Mouse (Mus musculus) left cerebral cortex, postnatal 10 days (tissue): Measurements from ENCODE around the gene Vangl1. TPM values are rescaled to one million over a fixed set of nuclear protein-coding genes. Genes with fewer than 3 reads are reported as not detected.

ENCODE experiments used
- DNase-seq, 2 experiments: peaks; one replicate each; pipeline ENCODE4 v3.0.0; 2021 to 2022; ENCODE audit warnings: low spot score in 2 of 2, mixed read lengths in 1 of 2; ENCODE audit errors: extremely low spot score in 1 of 2
- intact Hi-C: fragments of 180-260 bp; cut with DNase I; formaldehyde crosslinking; loops from one replicate; pipeline ENCODE4 v1.15.1; 2025
- total RNA-seq, 2 experiments: library from RNA; stranded (reverse); gene quantifications; 2 replicates each; pipeline ENCODE4 v1.2.3; 2021

Vangl1 gene
- total RNA-seq, 2 experiments from 2014 or later = 2.9 to 7.9 TPM

- intact Hi-C loops = no loop called here
- no peak for DNase-seq
Observed at GRCm38 (mm10) chr3:102127114-102127513, 77.4 kb downstream of the Vangl1 start.

GRCm38 (mm10) chr3:102125546-102125945 is 78.9 kb downstream of the Vangl1 start:
- intact Hi-C loops = no loop called here
- no peak for DNase-seq

DNA sequence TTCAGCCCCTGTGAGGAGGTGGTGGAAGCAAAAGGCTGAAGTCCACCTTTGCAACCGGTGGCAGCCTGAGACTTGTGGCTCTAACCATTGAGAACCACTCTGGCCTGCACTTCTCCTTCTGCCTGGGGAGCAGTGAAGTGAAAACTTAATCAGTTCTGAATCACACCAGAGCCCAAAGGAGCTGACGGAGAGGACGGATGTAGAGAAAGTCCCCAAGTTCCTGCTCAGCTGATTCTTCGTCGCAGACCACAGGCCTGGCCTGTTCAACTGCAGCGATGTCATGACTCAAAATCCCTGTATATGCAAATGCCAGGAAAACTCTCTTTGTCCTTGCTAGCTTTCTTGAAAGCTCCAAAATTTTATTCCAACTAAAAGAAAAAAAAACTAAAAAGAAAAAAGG is 80.8 kb downstream of the Vangl1 start:
- no peak for DNase-seq
- intact Hi-C loops = no loop called here

DNA sequence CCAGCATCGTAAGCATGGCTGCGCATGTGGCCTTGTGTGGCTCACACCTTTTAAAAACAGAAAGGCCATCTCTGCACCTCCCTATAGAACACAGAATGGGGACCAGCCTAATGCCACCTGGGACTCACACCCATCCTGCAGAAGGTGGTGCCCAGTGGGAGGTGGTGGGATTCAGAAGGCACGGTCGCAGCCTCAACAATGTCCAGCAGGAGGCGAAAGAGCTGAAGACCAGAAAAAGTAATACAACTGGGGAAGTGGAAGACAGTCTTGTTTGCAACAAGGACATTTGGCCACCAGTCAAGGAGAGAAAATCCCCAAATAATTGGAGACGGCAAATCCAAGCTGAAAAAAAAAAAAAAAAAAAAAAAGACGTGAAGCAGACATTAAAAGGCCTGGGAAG is 82.4 kb downstream of the Vangl1 start:
- DNase-seq = no peak
- intact Hi-C loops = no loop called here

- intact Hi-C loops = no loop called here
- no peak for DNase-seq
Observed at GRCm38 (mm10) chr3:102120947-102121346, 83.5 kb downstream of the Vangl1 start.

DNA sequence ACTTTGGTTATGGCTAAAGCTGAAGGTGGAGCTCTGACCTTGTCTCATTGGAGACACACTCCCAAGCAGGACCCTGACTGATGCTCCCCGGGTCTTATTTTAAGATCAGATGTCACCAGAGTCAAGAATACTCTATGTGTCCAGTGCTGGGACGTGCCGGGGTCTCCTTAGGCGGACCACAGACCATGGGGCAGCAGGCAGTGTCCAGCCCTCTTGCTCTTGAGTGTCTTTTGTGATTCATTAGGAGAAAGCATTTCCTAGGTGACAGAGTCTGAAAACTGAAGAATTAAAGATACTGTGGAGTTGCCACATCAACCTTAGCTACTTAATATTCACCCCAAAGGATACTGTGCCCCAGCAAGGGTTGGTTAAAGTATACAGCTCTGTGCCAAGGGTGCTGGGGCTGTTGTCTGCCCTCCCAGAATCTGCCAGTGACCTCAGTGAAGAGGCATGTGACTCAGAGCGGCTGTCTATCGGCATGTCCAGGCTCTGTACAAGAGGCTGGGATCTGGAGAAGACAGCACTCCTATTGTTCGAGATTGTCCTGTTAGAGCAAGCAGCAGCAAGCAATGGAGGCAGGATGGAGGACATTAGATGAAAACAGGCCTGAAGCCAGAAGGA is 92.4 kb downstream of the Vangl1 start:
- DNase-seq = no peak
- intact Hi-C loops = no loop called here

- intact Hi-C loops = no loop called here
- no peak for DNase-seq
Observed at GRCm38 (mm10) chr3:102108201-102108600, 96.3 kb downstream of the Vangl1 start.

GRCm38 (mm10) chr3:102103811-102104565 is 100.5 kb downstream of the Vangl1 start:
- intact Hi-C loops = no loop called here

More at GRCm38 (mm10) chr3:102103811-102104565, 100.5 kb downstream of the Vangl1 start:
- DNase-seq = no peak

Other genes with a start within 250 kb of the Vangl1 start
- under 1 TPM; 0.71 to 0.86 TPM for gene Nhlh2, start 194.6 kb downstream of the Vangl1 start, total RNA-seq
- gene Casq2, start 118.3 kb downstream of the Vangl1 start, total RNA-seq = under 1 TPM; 0.45 to 0.73 TPM